Mouse (Mus musculus): ENCODE data around the gene Cacna2d4. TPM values are rescaled to one million over a fixed set of nuclear protein-coding genes. Genes with fewer than 3 reads are reported as not detected.

The Cacna2d4 gene
- total RNA-seq, 2 experiments from 2014 or later, result 0.78 to 0.83 TPM

GRCm38 (mm10) chr6:119303331-119303730 is 67.0 kb downstream of the Cacna2d4 start:
- DNase-seq (ENCODE audit: low spot score in 2 of 2), result no peak

GRCm38 (mm10) chr6:119307867-119308413 is 71.6 kb downstream of the Cacna2d4 start:
- DNase-seq (ENCODE audit: low spot score in 2 of 2), result no peak

- DNase-seq (ENCODE audit: low spot score in 2 of 2), result no peak
These were observed 73.8 kb downstream of the Cacna2d4 start for GRCm38 (mm10) chr6:119310176-119310575.

- no peak for DNase-seq (ENCODE audit: low spot score in 2 of 2)
These were observed 76.1 kb downstream of the Cacna2d4 start for GRCm38 (mm10) chr6:119312381-119312780.

GRCm38 (mm10) chr6:119313096-119313495 is 76.8 kb downstream of the Cacna2d4 start:
- DNase-seq (ENCODE audit: low spot score in 2 of 2), result no peak

GRCm38 (mm10) chr6:119313588-119314375 is 77.5 kb downstream of the Cacna2d4 start:
- DNase-seq (ENCODE audit: low spot score in 2 of 2), result no peak

- DNase-seq (ENCODE audit: low spot score in 2 of 2), result no peak
These were observed 78.6 kb downstream of the Cacna2d4 start for GRCm38 (mm10) chr6:119314751-119315476.

- DNase-seq (ENCODE audit: low spot score in 2 of 2), result no peak
These were observed 82.4 kb downstream of the Cacna2d4 start for GRCm38 (mm10) chr6:119318732-119319131.

- DNase-seq (ENCODE audit: low spot score in 2 of 2), result no peak
These were observed 83.0 kb downstream of the Cacna2d4 start for GRCm38 (mm10) chr6:119319358-119319757.

- peak in 1 of 2 experiments; percentile 56 for DNase-seq (ENCODE audit: low spot score in 2 of 2)
These were observed 84.2 kb downstream of the Cacna2d4 start for GRCm38 (mm10) chr6:119320481-119320880.

GRCm38 (mm10) chr6:119321752-119322151 is 85.4 kb downstream of the Cacna2d4 start:
- DNase-seq (ENCODE audit: low spot score in 2 of 2), result no peak

GRCm38 (mm10) chr6:119324776-119325175 is 88.5 kb downstream of the Cacna2d4 start:
- no peak for DNase-seq (ENCODE audit: low spot score in 2 of 2)

GRCm38 (mm10) chr6:119325978-119326377 is 89.7 kb downstream of the Cacna2d4 start:
- no peak for DNase-seq (ENCODE audit: low spot score in 2 of 2)

GRCm38 (mm10) chr6:119326541-119326940 is 90.2 kb downstream of the Cacna2d4 start:
- DNase-seq (ENCODE audit: low spot score in 2 of 2), result no peak

GRCm38 (mm10) chr6:119328521-119329115 is 92.3 kb downstream of the Cacna2d4 start:
- DNase-seq (ENCODE audit: low spot score in 2 of 2), result no peak

GRCm38 (mm10) chr6:119329215-119329714 is 92.9 kb downstream of the Cacna2d4 start:
- DNase-seq (ENCODE audit: low spot score in 2 of 2), result peak in 1 of 2 experiments; percentile 45

GRCm38 (mm10) chr6:119329936-119330335 is 93.6 kb downstream of the Cacna2d4 start:
- no peak for DNase-seq (ENCODE audit: low spot score in 2 of 2)

GRCm38 (mm10) chr6:119330506-119330905 is 94.2 kb downstream of the Cacna2d4 start, which contains the start of gene Lrtm2:
Gene Lrtm2 (minus strand): TSS chr6:119330766.
- no peak for DNase-seq (ENCODE audit: low spot score in 2 of 2)

- DNase-seq (ENCODE audit: low spot score in 2 of 2), result no peak
These were observed 95.8 kb downstream of the Cacna2d4 start for GRCm38 (mm10) chr6:119332111-119332510.

GRCm38 (mm10) chr6:119333202-119333601 is 96.9 kb downstream of the Cacna2d4 start:
- no peak for DNase-seq (ENCODE audit: low spot score in 2 of 2)

GRCm38 (mm10) chr6:119333831-119334230 is 97.5 kb downstream of the Cacna2d4 start:
- DNase-seq (ENCODE audit: low spot score in 2 of 2), result no peak

Measured in gastrocnemius, postnatal 4 days (tissue).